ENCODE assay signal across 22 mouse cellular contexts in genomic region chr13:32398616-32399015, GRCm38 (mm10).
"Had no signal": no experiment of that assay in that cellular context is flagged by ENCODE, and none has a peak within 500 bp of the region (broad histone marks: within the 10 kb centered on the region; RNA-seq: fewer than 3 reads in every experiment).

No protein-coding gene starts in this region.

- H3K36me3 ChIP-seq: limb, embryonic 10.5 days; limb, embryonic 13.5 days; liver, embryonic 12.5 days; liver, embryonic 15.5 days; lung, embryonic 15.5 days; midbrain, embryonic 10.5 days; midbrain, embryonic 13.5 days; stomach, embryonic 15.5 days had no signal

- H3K27me3 ChIP-seq: limb, embryonic 13.5 days; liver, embryonic 12.5 days; liver, embryonic 15.5 days; lung, embryonic 15.5 days; midbrain, embryonic 13.5 days; stomach, embryonic 15.5 days had no signal

- DNase-seq: kidney, adult 9 months; kidney, postnatal 14 days; kidney, postnatal 4 days; layer of hippocampus, adult 9-11 months; liver; lung, adult 18-20 months; lung, postnatal 10 days; lung, postnatal 36 days; right cerebral cortex, adult 18-20 months; right cerebral cortex, postnatal 14 days; spleen, adult 18-20 months; thymus, postnatal 25 days had no signal

- H3K4me3 ChIP-seq: layer of hippocampus, adult 2 months; limb, embryonic 10.5 days; limb, embryonic 13.5 days; liver, embryonic 12.5 days; liver, embryonic 15.5 days; lung, embryonic 15.5 days; midbrain, embryonic 10.5 days; midbrain, embryonic 13.5 days; stomach, embryonic 15.5 days had no signal

- H3K4me2 ChIP-seq: limb, embryonic 13.5 days; liver, embryonic 12.5 days; liver, embryonic 15.5 days; lung, embryonic 15.5 days; midbrain, embryonic 13.5 days; stomach, embryonic 15.5 days had no signal

- ATAC-seq: liver, embryonic 12.5 days; midbrain, embryonic 13.5 days; midbrain, embryonic 16.5 days had no signal
